Mouse (Mus musculus): ENCODE data around the gene Taar3.

- no peak for TF ChIP-seq POLR2A (IDR thresholded peaks at IDR 0.05; ENCODE audit: insufficient read length, low read depth)
- no peak for TF ChIP-seq POLR2AphosphoS2 (IDR thresholded peaks at IDR 0.05; ENCODE audit: insufficient read length, low read depth)
- no peak for TF ChIP-seq TCF12 (IDR thresholded peaks at IDR 0.05; ENCODE audit: insufficient read depth, poor library complexity, severe bottlenecking)
- no peak for TF ChIP-seq E2F4 (IDR thresholded peaks at IDR 0.05; ENCODE audit: insufficient read depth)
- TF ChIP-seq USF1 (IDR thresholded peaks at IDR 0.05; ENCODE audit: low read depth): no peak
- TF ChIP-seq CEBPB (IDR thresholded peaks at IDR 0.05; ENCODE audit: insufficient read depth, poor library complexity, severe bottlenecking): no peak
- no peak for TF ChIP-seq MYOG (IDR thresholded peaks at IDR 0.05; ENCODE audit: control insufficient read depth in 1 of 3, insufficient read depth in 1 of 3, insufficient read length in 2 of 3, low read depth in 2 of 3)
- no peak for TF ChIP-seq TCF3 (IDR thresholded peaks at IDR 0.05; ENCODE audit: insufficient read length, low read depth)
Measured at GRCm38 (mm10) chr10:23959071-23959470, 9.7 kb downstream of the Taar3 start.

Data from myocyte (in vitro differentiated cells).